Mouse (Mus musculus) leukemia stem cell, adult 10-12 weeks (primary cell): ENCODE results near the gene Ppp2r5c. TPM values are rescaled to one million over a fixed set of nuclear protein-coding genes. Genes with fewer than 3 reads are reported as not detected.

Experiments
- polyA plus RNA-seq: library from polyadenylated mRNA; stranded (reverse); fragments of >175 nt; gene quantifications from 2 replicates; pipeline ENCODE4 v1.2.3, GENCODE M21; 2012; ENCODE audit warnings: low replicate concordance

Ppp2r5c gene
- polyA plus RNA-seq = 7.6 and 19.3 TPM in 2 replicates

DNA sequence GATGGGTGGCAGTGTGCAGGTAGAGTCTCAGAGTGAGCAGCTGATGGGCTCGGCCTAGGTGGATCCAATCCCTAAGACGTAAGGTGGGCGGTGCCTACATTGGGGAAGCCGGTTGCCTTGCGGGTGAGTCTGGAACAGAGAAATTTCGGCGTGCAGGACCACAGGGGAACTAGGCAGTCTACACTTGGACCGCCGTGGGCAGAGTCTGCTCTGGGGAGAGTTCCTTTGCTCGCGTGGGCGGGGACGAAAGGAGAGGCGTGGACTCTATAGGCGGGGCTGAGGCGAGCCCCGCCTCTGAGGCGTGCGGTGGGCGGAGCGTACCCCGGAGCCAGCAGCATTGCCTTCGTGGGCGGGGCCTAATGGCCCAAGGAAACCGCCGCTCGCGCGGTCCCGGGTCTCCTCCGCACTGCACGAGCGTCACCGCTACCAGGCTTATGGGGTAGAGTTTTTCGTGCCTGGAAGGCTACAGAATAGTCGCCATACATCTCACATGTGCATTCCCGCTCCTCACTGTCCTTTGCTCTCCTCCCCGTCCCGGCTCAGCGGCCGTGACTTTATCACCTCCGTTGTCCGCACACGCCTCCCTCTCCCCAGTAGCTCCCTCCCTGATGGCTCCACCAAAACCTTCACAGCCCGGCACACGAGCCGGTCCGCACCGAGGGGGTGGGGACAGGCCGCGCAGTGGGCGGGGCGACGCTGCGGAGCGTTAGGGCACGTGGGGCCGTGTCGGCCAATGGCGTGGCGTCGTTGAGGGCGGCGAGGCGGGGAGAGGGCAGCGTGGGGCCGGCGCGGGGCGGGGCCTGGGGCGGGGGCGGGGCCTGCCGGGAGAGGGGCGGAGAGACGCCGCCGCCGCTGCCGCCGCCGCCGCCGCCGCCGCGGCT, at the start of gene Ppp2r5c:
Ppp2r5c (plus strand) TSS at position 831 of the 881 bp plus-strand sequence.

DNA sequence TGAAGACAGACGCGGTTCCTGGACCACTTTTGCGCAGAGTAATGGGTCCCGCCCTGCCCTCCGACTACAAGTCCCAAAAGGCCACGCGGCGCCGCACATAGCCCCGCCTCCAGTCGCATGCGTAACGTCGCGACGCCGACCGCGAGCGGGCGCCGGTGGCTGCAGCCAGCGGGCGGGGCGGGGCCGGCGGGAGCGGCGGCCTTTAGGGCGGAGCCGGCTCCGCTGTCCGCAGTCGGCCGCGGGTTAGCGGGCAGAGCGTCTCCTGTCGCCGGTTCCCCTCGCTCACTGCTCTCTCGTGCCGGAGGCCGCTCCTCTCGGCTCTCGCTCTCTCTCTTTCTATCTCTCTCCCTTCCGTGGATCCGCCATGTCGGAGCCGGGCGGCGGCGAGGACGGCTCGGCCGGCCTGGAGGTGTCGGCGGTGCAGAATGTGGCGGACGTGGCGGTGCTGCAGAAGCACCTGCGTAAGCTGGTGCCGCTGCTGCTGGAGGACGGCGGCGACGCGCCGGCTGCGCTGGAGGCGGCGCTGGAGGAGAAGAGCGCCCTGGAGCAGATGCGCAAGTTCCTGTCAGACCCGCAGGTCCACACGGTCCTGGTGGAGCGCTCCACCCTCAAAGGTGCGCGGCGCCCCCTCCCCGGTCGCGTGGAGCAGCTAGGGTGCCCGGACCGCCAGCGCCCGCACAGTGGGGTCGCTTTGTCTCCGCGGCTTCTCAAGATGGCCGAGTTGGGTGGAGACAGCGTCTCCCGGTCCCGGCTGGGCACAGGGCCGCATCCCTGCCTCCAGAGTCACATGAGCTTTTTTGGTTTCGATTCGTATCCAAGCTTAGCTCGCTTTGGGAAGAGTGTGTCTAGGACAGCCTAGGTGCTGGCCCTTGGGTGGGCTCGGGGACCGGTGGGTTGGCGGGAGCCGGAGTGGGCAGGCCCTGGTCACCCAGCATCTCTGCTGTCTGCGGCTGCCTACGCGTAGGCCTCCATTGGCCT, 154.6 kb downstream of the Ppp2r5c start, which contains the start of gene Dync1h1:
Dync1h1 (plus strand) TSS at position 212 of the 978 bp plus-strand sequence.

Other genes with a start within 250 kb of the Ppp2r5c start
- not detected in 2 replicates for gene Dio3, start 168.1 kb upstream of the Ppp2r5c start, polyA plus RNA-seq
- 291 and 319 TPM in 2 replicates for gene Dync1h1, start 154.3 kb downstream of the Ppp2r5c start, polyA plus RNA-seq
- not detected in 2 replicates for gene 1700001K19Rik, start 235.5 kb downstream of the Ppp2r5c start, polyA plus RNA-seq